Mouse (Mus musculus): ENCODE results near the gene Emilin1.

DNA sequence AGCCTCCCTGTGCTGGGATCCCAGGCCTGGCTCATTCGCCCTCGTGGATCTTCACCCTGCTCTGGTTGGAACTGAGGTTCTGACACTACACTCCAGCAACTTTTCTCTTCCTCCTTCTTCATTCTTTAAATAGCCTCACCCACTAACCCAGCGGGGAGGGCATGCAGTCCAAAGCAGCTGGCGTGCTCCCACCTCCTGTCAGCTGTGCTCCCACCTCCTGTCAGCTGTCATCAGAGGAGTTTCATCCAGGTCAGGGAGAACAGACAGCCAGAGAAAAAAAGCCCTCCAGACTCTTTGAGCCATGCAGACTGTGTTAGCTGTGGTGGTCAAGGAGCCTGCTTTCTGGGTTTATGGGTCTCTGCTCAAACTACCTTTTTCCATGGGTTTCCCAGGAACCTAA is 18.2 kb downstream of the Emilin1 start:
- TF ChIP-seq CTCF (conservative IDR thresholded peaks at IDR 0.05; ENCODE audit: low read length), result no peak
- no peak for TF ChIP-seq NANOG (IDR thresholded peaks at IDR 0.05; ENCODE audit: borderline replicate concordance, low read length)

Measured in E14TG2a.4 (cell line).